Mouse (Mus musculus): ENCODE results near the gene Rasgef1b.

Rasgef1b gene

DNA sequence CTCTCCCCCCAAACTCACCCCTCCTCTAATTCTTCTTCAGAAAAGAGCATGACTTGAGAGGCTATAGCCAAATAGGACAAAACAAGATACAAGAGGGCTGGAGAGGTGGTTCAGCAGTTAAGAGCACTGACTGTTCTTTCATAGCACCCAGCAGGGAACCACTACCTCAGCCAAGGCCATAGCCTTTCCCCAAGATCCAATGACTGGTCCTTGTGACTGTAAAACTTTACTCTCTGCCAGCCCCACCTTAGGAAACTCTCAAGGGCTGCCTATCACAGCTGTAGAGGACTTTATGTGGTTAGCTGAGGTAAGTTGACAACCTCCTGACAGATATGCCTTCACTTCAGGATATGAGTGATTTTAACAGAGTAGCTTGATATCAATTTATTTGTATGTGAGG lies 258.3 kb downstream of the Rasgef1b start:
- in situ Hi-C loops (cut with MboI, MseI): no loop called here

DNA sequence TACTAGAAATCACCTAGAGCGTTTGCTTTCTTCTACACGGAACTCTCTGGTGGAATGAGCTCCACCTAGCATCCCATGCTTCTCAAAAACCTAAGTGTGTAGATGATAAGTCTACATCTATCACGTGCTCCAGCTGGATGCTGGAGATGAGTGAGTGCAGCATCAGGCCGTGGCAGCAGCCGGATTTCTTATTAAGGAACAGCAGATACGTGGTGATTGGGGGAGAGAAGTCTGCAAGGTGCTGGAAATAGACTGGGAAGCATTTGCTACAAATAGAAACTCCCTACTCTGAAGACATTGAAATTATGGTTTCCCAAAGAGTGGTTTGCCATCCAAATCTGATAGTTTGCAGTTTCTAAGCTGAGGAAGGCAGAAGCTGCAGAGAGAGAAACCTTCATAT lies 269.9 kb downstream of the Rasgef1b start:
- in situ Hi-C loops (cut with MboI, MseI): no loop called here

DNA sequence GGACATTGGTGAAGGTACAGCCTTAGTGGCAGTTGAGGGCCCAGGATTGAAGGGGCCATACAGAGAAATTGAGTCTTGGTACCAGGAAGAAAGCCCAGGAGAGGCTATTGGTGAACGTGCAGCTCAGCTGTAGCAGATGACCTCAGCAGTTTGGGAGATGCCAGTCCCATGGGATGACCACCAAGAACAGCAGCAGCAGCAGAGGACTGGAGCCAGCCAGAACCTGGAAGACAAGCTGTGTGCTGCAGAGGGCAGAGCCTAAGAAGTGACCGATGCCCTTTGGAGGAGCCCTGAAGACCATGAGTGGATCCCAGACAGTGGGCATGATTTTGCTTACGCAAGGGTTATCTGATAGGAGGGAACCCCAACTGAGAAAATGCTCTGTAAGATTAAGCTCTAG lies 271.6 kb downstream of the Rasgef1b start:
- in situ Hi-C loops (cut with MboI, MseI): no loop called here

DNA sequence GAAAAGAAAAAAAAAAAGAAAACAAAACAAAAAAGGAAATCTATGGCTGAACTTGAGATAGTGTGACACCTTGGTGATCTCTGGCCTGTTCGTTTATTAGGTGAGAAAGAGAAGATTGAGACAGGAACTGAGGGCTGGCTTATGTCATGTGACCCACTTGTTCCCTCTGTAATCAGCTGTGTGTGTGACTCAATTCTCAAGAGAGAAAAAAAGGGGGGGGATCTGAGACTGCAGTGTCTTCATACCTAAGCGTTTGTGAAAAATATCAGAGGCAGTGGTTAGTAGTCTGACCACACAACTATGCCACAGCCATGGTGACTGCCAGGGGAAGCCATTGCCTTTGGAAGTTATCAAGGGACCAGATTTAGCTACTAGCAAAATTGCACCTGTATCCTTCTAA lies 276.9 kb downstream of the Rasgef1b start:
- in situ Hi-C loops (cut with MboI, MseI): no loop called here

DNA sequence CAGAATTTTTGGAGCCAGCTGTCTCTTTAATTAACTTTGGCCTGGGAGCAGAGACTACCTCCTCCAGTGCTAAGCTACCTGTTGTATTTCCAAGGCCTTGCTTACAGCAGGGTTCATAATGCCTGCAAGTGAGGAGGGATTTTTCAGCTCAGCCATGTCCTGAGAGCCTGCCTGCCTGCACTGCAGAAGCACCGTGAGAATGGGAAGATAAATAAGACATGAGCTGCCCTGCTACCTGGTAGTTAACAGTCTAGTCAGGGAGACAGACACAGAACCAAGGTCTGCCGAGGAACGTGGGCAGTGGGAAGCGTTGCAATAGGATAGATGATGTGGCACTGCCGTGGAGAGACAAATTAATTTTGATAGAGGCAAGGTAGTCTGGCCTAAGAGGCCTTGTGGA lies 277.4 kb downstream of the Rasgef1b start:
- in situ Hi-C loops (cut with MboI, MseI): no loop called here

DNA sequence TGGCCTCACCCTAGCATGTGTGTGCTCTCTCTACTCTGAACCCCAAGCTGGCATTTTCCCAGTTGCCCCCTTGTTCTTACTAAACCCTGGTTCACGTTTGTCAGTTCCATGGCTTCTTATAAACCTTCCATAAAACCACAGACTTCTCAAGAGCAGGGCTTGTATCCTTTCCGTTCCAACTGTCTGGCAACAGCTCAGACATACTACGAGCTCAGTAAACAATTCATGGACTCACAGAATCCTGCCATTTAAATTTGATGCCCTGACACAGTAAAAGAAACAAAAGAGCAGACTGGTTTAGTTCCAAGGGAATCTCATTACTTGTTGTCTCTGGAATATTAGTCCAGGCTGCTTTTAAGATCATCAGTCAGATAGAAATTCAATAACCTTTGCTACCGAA lies 277.9 kb downstream of the Rasgef1b start:
- in situ Hi-C loops (cut with MboI, MseI): no loop called here

DNA sequence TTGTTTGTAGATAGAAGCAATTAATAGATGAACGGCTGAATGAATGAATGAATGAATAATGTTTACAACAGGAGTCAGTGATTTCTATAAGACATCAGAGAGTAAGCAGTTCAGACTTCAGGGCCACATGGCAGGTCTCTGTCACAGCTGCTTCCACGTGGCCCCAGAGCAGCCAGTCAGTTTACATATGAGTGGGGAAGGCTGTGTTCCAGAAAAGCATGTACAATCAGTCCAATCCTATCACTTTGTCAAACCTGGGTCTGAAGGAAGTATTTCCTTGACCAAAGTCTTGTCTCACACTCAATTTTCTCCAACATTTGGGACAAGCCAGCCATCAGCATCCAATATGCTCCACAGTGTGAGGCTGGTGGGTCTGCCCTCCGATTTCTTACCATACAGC lies 278.4 kb downstream of the Rasgef1b start:
- in situ Hi-C loops (cut with MboI, MseI): no loop called here

DNA sequence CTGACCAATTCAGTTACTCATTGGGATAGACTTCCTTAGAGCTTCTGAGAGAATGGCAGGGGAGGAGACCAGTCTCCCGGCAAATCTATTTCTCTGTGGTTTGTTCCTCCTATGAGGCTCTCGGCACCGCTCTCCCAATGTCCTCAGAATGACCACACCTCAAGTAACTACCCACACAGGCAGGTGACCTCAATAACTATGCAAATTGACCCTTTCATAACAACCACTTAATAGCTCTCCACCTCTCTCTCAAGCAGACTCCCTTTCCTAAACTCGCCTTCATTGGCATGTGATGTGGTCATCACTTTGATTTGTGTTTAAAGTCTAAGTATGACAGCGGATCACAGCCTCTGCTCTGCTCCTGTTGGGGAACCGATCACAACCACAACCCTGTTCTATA lies 281.4 kb downstream of the Rasgef1b start:
- in situ Hi-C loops (cut with MboI, MseI): no loop called here

DNA sequence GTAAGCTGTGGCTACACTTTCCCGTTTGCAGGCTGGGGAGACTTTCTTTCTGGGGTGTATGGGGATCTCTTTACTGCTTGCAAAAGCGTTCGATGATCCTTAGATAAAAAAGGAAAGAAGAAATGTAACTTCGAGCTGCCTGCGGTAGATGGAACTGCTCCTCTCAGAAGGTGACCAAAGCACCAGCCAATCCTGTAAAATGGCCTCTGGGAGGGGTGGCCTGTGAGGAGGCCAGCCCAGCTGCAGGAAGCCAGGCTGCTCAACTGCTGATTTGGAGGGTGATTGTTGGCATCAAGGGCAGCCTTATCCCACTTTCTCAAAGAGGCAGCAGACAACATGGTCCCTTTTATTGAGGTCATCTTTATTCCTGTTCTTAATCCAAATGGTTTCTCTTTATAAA lies 283.6 kb downstream of the Rasgef1b start:
- in situ Hi-C loops (cut with MboI, MseI): no loop called here

DNA sequence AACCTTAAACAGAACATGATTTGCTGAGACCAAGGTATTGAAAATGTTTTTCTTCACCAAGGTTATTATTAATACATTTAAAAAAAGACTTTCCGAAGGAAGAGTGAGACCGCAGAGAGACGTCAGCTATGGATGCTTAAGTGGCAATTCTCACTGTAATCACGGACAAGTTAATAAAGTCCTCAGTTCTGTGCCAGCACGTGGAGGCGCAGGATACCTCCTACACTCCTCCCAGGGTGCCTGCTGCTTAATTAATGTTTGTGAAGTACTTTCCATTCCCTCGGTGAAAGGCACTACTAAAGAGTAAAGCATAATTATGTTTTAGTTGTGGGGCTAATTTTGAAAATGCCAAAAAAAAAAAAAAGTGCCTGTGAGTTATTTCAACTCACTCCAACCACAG lies 284.1 kb downstream of the Rasgef1b start:
- in situ Hi-C loops (cut with MboI, MseI): no loop called here

DNA sequence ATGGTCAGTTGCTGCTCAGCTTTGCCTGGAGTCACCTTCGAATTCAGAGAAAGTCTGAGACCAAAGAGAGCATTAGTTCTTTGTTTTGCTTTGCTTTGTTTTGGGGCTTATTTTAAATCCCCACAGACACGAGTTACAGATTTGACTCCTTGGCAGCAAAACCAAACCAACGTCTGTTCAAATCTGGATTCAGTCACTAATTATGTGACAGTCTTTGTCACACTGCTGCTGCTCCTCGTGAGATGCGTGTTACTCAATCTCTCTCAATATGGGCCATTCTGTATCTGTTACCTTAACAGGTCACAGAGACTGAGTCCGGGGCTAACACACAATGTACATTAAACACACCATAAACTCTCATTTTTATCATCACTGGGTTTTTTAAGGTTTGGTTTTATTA lies 288.8 kb downstream of the Rasgef1b start:
- in situ Hi-C loops (cut with MboI, MseI): no loop called here

DNA sequence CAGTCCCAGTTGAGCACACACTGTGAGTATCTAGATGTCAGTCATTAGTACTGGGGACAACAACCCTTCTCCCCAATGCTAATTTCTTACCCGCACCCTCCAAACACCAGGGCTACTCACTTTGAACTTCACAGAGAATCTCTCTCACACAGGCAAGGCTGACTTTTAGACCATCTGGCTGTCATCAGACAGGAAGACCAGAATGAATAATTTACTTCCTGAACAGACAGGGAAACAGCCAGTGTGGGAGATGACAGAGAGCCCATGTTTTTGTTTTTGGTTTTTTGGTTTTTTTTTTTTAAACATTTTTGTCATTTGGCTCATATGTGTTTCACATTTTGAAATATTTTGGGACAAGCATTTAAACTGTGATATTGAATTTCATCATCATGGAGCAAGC lies 290.3 kb downstream of the Rasgef1b start:
- in situ Hi-C loops (cut with MboI, MseI): no loop called here

DNA sequence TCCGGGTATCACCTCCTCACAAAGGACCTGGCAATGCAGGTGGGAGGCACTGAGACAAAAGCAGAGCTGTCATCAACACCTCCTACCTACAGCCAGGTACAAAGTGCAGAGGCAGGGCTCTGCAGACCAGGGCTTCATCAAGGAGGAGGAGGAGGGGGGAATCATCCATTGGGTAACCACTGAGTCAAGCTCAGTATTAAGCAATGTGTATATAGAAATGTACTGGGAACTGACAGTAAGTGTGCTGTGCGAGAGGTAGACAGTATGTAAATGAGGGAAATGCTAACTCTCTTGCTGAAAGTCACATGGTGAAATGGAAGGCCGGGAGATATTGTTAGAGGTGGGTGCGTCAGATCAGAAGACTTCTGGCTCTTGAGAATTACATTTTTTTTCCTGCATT lies 294.6 kb downstream of the Rasgef1b start:
- in situ Hi-C loops (cut with MboI, MseI): no loop called here

DNA sequence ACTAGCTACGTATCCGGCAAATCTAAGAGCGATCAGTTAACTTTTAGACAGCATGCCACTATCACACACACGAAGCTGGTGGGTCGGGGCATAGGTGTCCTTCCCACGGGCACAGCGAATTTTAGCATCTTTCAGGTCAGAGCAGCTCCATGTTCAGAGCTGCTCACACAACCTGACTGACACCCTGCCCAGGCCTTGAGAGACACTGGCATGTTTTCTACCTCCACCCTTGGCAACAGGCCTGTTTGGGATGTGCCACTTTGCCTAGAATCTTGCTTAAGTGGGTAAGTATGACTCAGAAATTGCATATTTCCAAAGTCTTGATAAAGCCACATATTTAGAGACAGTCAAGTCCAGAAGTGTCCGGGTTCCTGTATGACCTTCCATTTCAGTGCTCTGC lies 296.4 kb downstream of the Rasgef1b start:
- in situ Hi-C loops (cut with MboI, MseI): no loop called here

DNA sequence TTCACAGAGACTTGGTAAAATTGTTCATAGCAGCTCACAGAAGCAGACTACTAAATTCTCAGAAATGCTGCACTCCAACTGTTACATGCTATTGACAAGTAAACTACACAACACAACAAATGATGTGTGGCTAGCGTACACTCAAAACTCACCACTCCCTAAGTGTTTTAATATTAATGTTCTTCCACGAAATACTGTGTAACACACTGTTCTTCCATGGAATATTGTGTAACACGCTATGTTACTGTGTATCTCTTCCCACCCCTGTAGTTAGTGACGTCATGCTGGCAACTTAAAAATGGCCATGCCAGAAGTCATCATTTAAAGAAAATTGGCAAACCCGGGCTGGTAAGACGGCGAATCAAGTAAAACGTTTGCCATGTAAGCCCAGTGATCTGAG lies 299.6 kb downstream of the Rasgef1b start:
- in situ Hi-C loops (cut with MboI, MseI): no loop called here

DNA sequence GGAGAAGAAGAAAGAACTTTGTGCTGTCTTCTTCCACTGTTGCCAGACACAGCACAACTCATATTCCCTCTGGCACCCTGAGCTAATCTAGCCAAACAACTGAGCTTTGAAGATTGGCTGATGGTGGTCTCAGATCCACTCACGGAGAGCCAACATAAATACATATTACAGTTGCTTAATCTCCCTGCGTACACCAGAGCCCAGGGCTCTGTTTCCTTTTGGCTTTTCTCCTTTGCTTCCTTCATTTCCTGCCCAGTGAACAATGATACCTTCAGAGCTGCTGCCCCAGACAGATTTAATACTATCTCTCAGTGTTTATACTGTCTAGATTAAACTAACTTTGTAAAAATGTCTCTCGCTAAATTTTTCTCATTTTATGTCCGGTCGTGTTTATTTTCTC lies 300.2 kb downstream of the Rasgef1b start:
- in situ Hi-C loops (cut with MboI, MseI): no loop called here

DNA sequence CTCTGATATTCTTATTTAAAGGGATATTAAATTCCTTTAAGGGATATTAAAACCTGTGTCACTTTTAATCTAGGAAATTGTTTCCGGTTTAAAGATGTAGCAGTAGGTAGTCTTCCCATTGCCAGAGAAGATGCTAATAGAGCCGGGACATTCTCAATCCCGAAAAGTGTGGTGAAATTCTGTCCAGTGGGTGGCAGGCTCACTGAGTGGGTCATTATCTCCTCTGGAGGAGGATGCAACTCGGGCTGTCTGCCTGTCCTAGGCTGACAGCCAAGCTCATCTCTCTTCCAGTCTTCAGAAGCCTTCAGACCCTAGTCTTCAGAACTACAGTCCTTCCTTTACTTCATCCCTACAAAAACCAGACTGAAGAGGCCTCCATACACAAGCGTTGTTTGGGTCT lies 305.6 kb downstream of the Rasgef1b start:
- in situ Hi-C loops (cut with MboI, MseI): no loop called here

DNA sequence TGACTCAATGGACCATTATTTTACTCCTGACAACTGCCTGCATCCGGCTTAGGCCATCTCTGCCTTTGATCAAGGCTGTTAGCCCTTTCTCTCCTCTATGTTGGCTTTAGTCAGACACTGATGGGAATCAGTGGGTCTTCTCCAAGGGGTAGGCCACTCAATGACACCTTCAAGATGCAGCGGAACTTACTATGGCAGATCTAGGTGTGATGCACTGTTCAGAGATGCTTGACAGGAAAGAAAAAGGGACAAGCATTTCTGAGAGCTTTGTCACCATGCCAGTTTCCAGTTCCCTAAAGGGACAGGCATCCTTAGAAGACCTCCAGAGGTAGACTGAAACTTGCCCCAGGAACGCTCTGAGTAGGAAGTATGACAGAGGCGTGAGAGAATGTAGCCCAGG lies 306.0 kb downstream of the Rasgef1b start:
- in situ Hi-C loops (cut with MboI, MseI): no loop called here

DNA sequence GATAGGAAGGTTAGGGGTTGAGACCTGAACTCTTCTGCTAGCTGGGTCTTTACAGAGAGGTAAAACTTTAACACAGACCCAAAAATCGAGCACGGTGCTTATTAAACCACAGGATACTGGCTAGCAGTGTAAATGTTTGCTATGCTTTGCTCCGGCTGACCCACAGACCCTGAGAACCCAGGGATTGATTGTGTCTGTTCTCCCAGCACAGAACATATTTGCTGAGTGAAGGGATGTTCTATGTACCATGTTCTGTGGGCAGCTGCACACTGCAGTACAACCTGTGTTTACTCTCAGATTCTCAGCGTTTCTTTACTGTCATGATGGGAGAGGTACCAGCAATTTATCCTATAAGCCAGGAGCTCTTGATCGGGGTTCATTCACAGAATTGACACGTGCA lies 306.8 kb downstream of the Rasgef1b start:
- in situ Hi-C loops (cut with MboI, MseI): no loop called here

DNA sequence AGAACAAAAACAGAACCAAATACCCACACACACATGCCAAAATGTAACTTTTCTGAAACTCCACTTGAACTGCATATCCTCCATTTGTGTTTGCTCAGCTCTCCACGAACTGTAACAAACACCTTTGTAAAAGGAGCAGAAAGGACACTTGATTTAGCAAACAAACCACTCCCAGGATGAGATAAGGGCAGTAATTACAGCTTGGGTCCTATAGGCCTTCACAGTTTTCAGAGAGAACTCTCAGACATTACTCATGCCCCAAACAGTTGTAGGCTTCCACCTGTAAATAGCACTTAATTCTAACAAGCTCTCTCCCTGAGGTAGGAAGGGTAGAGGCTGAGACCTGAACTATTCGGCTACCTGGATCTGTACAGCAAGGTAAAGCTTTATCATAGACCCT lies 309.0 kb downstream of the Rasgef1b start:
- in situ Hi-C loops (cut with MboI, MseI): no loop called here

DNA sequence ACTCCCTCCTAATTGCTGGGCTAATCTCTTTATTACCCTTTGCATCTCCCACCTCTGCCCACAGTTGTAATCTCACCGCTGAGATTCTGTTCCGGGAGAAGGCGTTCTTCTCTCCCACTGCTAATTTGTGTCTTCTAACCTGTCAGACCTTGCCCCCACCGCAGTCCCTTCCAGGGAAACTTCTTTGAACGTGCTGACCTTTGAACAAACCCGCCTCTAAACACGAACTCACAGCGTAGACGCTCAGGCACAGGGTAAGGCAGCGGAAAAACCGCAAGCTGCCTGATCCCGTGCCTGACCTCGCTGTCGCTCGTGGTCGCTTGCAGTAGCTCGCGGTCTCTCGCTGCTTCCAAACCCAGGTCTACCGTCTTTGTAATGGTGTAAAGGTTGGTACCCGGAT lies 312.0 kb downstream of the Rasgef1b start:
- in situ Hi-C loops (cut with MboI, MseI): no loop called here

DNA sequence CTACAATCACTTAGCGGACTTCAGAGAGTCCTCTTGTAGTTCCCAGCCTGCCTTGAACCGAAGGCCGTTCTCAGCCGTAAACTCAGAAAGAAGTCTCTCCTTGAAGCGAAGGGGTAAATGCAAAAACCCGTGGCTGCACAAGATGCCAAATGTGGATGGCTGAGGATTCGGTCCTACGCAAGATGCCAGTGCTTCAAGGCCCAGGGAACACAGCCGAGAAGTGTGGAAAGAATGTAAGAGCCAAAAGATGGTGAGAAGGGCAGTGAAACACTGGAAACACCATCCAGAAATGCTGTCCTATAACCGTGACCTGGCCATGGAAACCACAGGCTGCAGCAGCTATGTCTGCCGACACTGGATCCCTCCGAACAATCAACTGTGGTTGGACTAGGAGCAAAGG lies 313.2 kb downstream of the Rasgef1b start:
- in situ Hi-C loops (cut with MboI, MseI): no loop called here

DNA sequence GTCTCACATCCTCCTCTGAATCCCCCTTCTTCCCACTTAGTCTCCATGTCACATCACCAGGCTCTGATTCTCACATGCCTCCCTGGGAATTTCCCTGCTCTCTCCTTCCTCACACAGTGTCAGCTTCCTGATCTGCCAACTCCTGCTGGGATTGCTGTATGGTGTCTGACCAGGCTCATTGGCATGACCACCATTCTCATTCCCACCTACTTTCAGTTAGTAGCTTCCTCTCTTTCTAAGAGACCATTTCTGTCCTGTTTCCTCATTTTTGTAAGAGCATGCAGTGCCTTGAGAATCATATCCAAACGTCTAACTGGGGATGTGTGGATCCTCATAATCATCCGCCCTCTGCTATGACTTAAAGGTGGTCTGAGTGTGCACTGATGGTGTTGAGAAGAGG lies 313.8 kb downstream of the Rasgef1b start:
- in situ Hi-C loops (cut with MboI, MseI): no loop called here

DNA sequence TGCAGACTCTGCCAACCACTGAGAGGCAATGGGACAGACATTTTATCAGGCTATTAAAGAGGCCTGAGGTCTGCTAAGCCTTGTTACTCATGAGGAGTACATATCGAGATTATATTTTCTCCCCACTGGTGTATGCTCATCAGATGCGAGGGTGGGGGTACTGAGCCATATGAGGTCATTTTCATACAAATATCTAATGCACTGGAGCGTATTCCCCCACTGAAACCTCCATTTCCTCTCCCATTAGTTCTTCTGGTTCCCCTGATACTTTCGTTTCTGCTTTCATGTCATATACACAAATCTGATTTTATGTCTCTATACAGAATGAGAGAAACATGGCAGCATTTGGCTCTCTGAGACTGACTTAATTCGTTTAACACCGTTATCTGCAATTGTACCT lies 314.6 kb downstream of the Rasgef1b start:
- in situ Hi-C loops (cut with MboI, MseI): no loop called here

DNA sequence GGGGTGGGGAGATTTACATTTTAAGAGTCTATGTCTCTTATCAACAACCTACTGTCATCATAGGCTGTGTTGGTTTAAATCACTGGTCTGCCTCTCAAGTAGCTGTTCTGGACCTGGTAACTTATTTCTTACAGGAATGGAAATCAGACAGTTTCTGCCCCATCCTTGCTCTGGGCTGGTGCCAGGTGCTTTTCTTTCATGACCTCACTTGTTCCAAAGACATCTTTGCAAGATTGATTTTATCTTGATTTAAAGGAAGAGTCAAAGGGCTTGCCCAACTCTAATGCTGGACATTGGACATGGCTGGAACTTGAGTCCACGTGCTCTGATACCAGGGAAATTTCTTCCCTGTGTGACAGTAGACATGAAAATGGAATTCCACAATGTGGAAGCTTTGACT lies 315.0 kb downstream of the Rasgef1b start:
- in situ Hi-C loops (cut with MboI, MseI): no loop called here

All from T-helper 1 cell (primary cell).